Mouse (Mus musculus) midbrain, embryonic 14.5 days (tissue): ENCODE results near the gene Fggy. TPM values are rescaled to one million over a fixed set of nuclear protein-coding genes. Genes with fewer than 3 reads are reported as not detected.
A peak's percentile ranks its signal among the peaks of the same experiment; 100 is the strongest.

ENCODE experiments used
- ATAC-seq: fragments of 200-750 bp; cut with Nextera tagmentation; 2 replicates; pipeline ENCODE4 v1.8.0; 2017; ENCODE audit warnings: moderate number of reproducible peaks, moderate library complexity; ENCODE audit not compliant: low FRiP score, low TSS enrichment
- DNase-seq: peaks from one replicate; pipeline ENCODE4 v3.0.0-alpha.2; 2015
- H3K27ac ChIP-seq: fragments of 300-500 bp; sonication (generic); replicated peaks from 2 replicates; pipeline ENCODE4 v1.5.1; 2014; ENCODE audit warnings: mild to moderate bottlenecking, low read depth, low read length, moderate library complexity
- H3K27me3 ChIP-seq: fragments of 300-500 bp; sonication (generic); 2 replicates; pipeline ENCODE4 v1.6.1; 2014; ENCODE audit warnings: low read length, control low read depth, mixed read lengths; ENCODE audit not compliant: control insufficient read depth, insufficient read depth
- H3K36me3 ChIP-seq: fragments of 300-500 bp; sonication (generic); 2 replicates; pipeline ENCODE4 v1.6.1; 2014; ENCODE audit warnings: low read length, control low read depth; ENCODE audit not compliant: control insufficient read depth, insufficient read depth
- H3K4me1 ChIP-seq: fragments of 300-500 bp; sonication (generic); 2 replicates; pipeline ENCODE4 v1.6.1; 2014; ENCODE audit warnings: mild to moderate bottlenecking, antibody characterized with exemption, low read length, control low read depth; ENCODE audit not compliant: control insufficient read depth, insufficient read depth
- H3K4me2 ChIP-seq: fragments of 300-500 bp; sonication (generic); 2 replicates; pipeline ENCODE4 v1.6.1; 2014; ENCODE audit warnings: mild to moderate bottlenecking, low read length, moderate library complexity
- H3K4me3 ChIP-seq: fragments of 300-500 bp; sonication (generic); replicated peaks from 2 replicates; pipeline ENCODE4 v1.5.1; 2014; ENCODE audit warnings: low read depth, low read length
- H3K9ac ChIP-seq: fragments of 300-500 bp; sonication (generic); replicated peaks from 2 replicates; pipeline ENCODE4 v1.6.1; 2014; ENCODE audit warnings: mild to moderate bottlenecking, low read length, moderate library complexity
- H3K9me3 ChIP-seq: fragments of 300-500 bp; sonication (generic); 2 replicates; pipeline ENCODE4 v1.6.1; 2016; ENCODE audit warnings: low read length, control low read depth, mixed read lengths; ENCODE audit not compliant: control insufficient read depth
- WGBS: fragments of 180-500 bp; shearing (Covaris S2); extraction: QIAGEN DNeasy Blood & Tissue Kit; methylation state at CpG from one replicate; pipeline ENCODE4 v1.1.7; 2014; 5-methylcytosine and 5-hydroxymethylcytosine counted together
- polyA plus RNA-seq: library from polyadenylated mRNA; unstranded; fragments of >200 nt; fragmentation: Nextera tagmentation; extraction: Ambion mirVana; gene quantifications from 2 replicates; pipeline ENCODE4 v1.2.1, GENCODE M21; 2014

Gene Fggy
- polyA plus RNA-seq, 1 experiment from 2014 or later = 8.8 TPM

- no peaks in the 10 kb centered on the region for H3K4me1 ChIP-seq
- no peak overlapping the region for H3K4me2 ChIP-seq
- H3K4me3 ChIP-seq = no peak overlapping the region
- no peaks in the 10 kb centered on the region for H3K27me3 ChIP-seq
- H3K36me3 ChIP-seq = no peaks in the 10 kb centered on the region
- no peak overlapping the region for H3K9ac ChIP-seq
- no peak overlapping the region for H3K27ac ChIP-seq
- no peaks in the 10 kb centered on the region for H3K9me3 ChIP-seq
- WGBS = 81% methylated on average over 5 of the region's 5 CpGs
- DNase-seq (no peak), ATAC-seq (no peak; the same call in 1 of the 2 replicates)
Observed at GRCm38 (mm10) chr4:95849497-95849896, 292.2 kb downstream of the Fggy start.

- no peak overlapping the region for H3K4me3 ChIP-seq
- no peak overlapping the region for H3K9ac ChIP-seq
- no peak for ATAC-seq
- H3K4me1 ChIP-seq = no peaks in the 10 kb centered on the region
- H3K36me3 ChIP-seq = no peaks in the 10 kb centered on the region
- no peak overlapping the region for H3K27ac ChIP-seq
- no peak for DNase-seq
- H3K9me3 ChIP-seq = no peaks in the 10 kb centered on the region
- H3K27me3 ChIP-seq = no peaks in the 10 kb centered on the region
- 93% methylated on average over 6 of the region's 6 CpGs for WGBS
- no peak overlapping the region for H3K4me2 ChIP-seq
Observed at GRCm38 (mm10) chr4:95850044-95850739, 292.9 kb downstream of the Fggy start.

GRCm38 (mm10) chr4:95852257-95852656 is 294.9 kb downstream of the Fggy start:
- Histone ChIP-seq H3K9ac (no peak overlapping the region), H3K9me3 (no peaks in the 10 kb centered on the region), H3K4me1 (no peaks in the 10 kb centered on the region), H3K27ac (no peak overlapping the region), H3K4me2 (no peak overlapping the region), H3K36me3 (no peaks in the 10 kb centered on the region), H3K4me3 (no peak overlapping the region), H3K27me3 (no peaks in the 10 kb centered on the region)
- WGBS = 93% methylated on average over 2 of the region's 2 CpGs
- ATAC-seq = no peak
- no peak for DNase-seq

- WGBS = 79% methylated on average over 2 of the region's 2 CpGs
- H3K36me3 ChIP-seq = no peaks in the 10 kb centered on the region
Observed at GRCm38 (mm10) chr4:95856008-95856407, 298.7 kb downstream of the Fggy start.

GRCm38 (mm10) chr4:95860601-95861000 is 303.3 kb downstream of the Fggy start:
- Histone ChIP-seq H3K27me3 (no peaks in the 10 kb centered on the region), H3K4me3 (no peak overlapping the region), H3K9me3 (no peaks in the 10 kb centered on the region), H3K4me2 (no peak overlapping the region), H3K27ac (no peak overlapping the region), H3K4me1 (no peaks in the 10 kb centered on the region), H3K9ac (no peak overlapping the region), H3K36me3 (no peaks in the 10 kb centered on the region)
- WGBS = 36% methylated on average over 3 of the region's 3 CpGs
- ATAC-seq (no peak), DNase-seq (no peak)

More at GRCm38 (mm10) chr4:95856008-95856407, 298.7 kb downstream of the Fggy start:
- DNase-seq (no peak), ATAC-seq (no peak)
- Histone ChIP-seq H3K9me3 (no peaks in the 10 kb centered on the region), H3K4me3 (no peak overlapping the region), H3K9ac (no peak overlapping the region), H3K4me2 (no peak overlapping the region), H3K27me3 (no peaks in the 10 kb centered on the region), H3K4me1 (no peaks in the 10 kb centered on the region), H3K27ac (no peak overlapping the region)

GRCm38 (mm10) chr4:95861074-95861473 is 303.8 kb downstream of the Fggy start:
- Histone ChIP-seq H3K9me3 (no peaks in the 10 kb centered on the region), H3K4me2 (no peak overlapping the region), H3K36me3 (no peaks in the 10 kb centered on the region), H3K27me3 (no peaks in the 10 kb centered on the region), H3K4me3 (no peak overlapping the region), H3K27ac (no peak overlapping the region), H3K4me1 (no peaks in the 10 kb centered on the region), H3K9ac (no peak overlapping the region)
- whole genome bisulfite sequencing = 59% methylated on average over 4 of the region's 4 CpGs
- DNase-seq (no peak), ATAC-seq (no peak)

GRCm38 (mm10) chr4:95861741-95862155 is 304.4 kb downstream of the Fggy start:
- Histone ChIP-seq H3K27me3 (no peaks in the 10 kb centered on the region), H3K36me3 (no peaks in the 10 kb centered on the region), H3K9me3 (no peaks in the 10 kb centered on the region), H3K27ac (no peak overlapping the region), H3K4me1 (no peaks in the 10 kb centered on the region), H3K9ac (no peak overlapping the region), H3K4me3 (no peak overlapping the region), H3K4me2 (no peak overlapping the region)
- DNase-seq = no peak
- ATAC-seq = no peak
- WGBS = 93% methylated on average over 5 of the region's 5 CpGs

GRCm38 (mm10) chr4:95862276-95862675 is 305.0 kb downstream of the Fggy start:
- no peak for ATAC-seq
- Histone ChIP-seq H3K27ac (no peak overlapping the region), H3K27me3 (no peaks in the 10 kb centered on the region), H3K4me3 (no peak overlapping the region), H3K4me1 (no peaks in the 10 kb centered on the region), H3K4me2 (no peak overlapping the region), H3K9me3 (no peaks in the 10 kb centered on the region), H3K36me3 (no peaks in the 10 kb centered on the region), H3K9ac (no peak overlapping the region)
- WGBS = 91% methylated on average over 7 of the region's 7 CpGs
- DNase-seq = no peak

GRCm38 (mm10) chr4:95862781-95863499 is 305.6 kb downstream of the Fggy start:
- ATAC-seq (no peak), DNase-seq (peak; percentile 23)
- H3K9me3 ChIP-seq = no peaks in the 10 kb centered on the region
- H3K27me3 ChIP-seq = no peaks in the 10 kb centered on the region
- no peaks in the 10 kb centered on the region for H3K4me1 ChIP-seq
- no peak overlapping the region for H3K27ac ChIP-seq
- 74% methylated on average over 6 of the region's 6 CpGs for WGBS
- H3K9ac ChIP-seq = no peak overlapping the region
- H3K4me3 ChIP-seq = no peak overlapping the region
- H3K4me2 ChIP-seq = no peak overlapping the region
- H3K36me3 ChIP-seq = no peaks in the 10 kb centered on the region
